Mouse (Mus musculus) liver, postnatal 0 days (tissue): ENCODE data around the gene Ttc36. TPM values are rescaled to one million over a fixed set of nuclear protein-coding genes. Genes with fewer than 3 reads are reported as not detected.

ENCODE experiments used
- ATAC-seq: fragments of 200-750 bp; cut with Nextera tagmentation; 2 replicates; pipeline ENCODE4 v1.8.0; 2017; ENCODE audit warnings: mild to moderate bottlenecking, moderate library complexity
- DNase-seq: peaks from one replicate; pipeline ENCODE4 v3.0.0-alpha.2; 2016
- H3K27ac ChIP-seq: fragments of 300-500 bp; sonication (generic); 2 replicates; pipeline ENCODE4 v1.5.1; 2014; ENCODE audit warnings: antibody characterized with exemption, moderate library complexity, mild to moderate bottlenecking, low read depth
- H3K27me3 ChIP-seq: fragments of 300-500 bp; sonication (generic); 2 replicates; pipeline ENCODE4 v1.6.1; 2014; ENCODE audit warnings: low read length, control low read depth, mixed read lengths; ENCODE audit not compliant: insufficient read depth
- H3K36me3 ChIP-seq: fragments of 300-500 bp; sonication (generic); replicated peaks from 2 replicates; pipeline ENCODE4 v1.6.1; 2014; ENCODE audit warnings: mild to moderate bottlenecking, control low read depth, low read length, moderate library complexity, mixed read lengths; ENCODE audit not compliant: insufficient read depth
- H3K4me1 ChIP-seq: fragments of 300-500 bp; sonication (generic); 2 replicates; pipeline ENCODE4 v1.6.1; 2014; ENCODE audit warnings: antibody characterized with exemption, mild to moderate bottlenecking, control low read depth; ENCODE audit not compliant: insufficient read depth
- H3K4me2 ChIP-seq: fragments of 300-500 bp; sonication (generic); 2 replicates; pipeline ENCODE4 v1.6.1; 2014; ENCODE audit warnings: low read depth, mild to moderate bottlenecking, low read length, moderate library complexity, mixed read lengths
- H3K4me3 ChIP-seq: fragments of 300-500 bp; sonication (generic); 2 replicates; pipeline ENCODE4 v1.5.1; 2014; ENCODE audit warnings: low read depth, low read length
- H3K9ac ChIP-seq: fragments of 300-500 bp; sonication (generic); replicated peaks from 2 replicates; pipeline ENCODE4 v1.6.1; 2014; ENCODE audit warnings: mild to moderate bottlenecking, moderate library complexity
- H3K9me3 ChIP-seq: fragments of 300-500 bp; sonication (generic); 2 replicates; pipeline ENCODE4 v1.6.1; 2016; ENCODE audit warnings: mild to moderate bottlenecking, control low read depth, low read length, mixed read lengths
- CTCF ChIP-seq: sonication (generic); IDR thresholded peaks from 2 replicates; pipeline ENCODE4 v1.5.1; 2016; ENCODE audit warnings: antibody characterized with exemption, low read depth
- EP300 ChIP-seq: IDR thresholded peaks from 2 replicates; pipeline ENCODE4 v1.6.1; 2016; ENCODE audit warnings: antibody characterized with exemption, low read depth, mild to moderate bottlenecking
- WGBS: fragments of 180-500 bp; shearing (Covaris S2); extraction: QIAGEN DNeasy Blood & Tissue Kit; methylation state at CpG from one replicate; pipeline ENCODE4 v1.1.7; 2014; ENCODE audit not compliant: insufficient replicate concordance; 5-methylcytosine and 5-hydroxymethylcytosine counted together
- polyA plus RNA-seq: library from polyadenylated mRNA; unstranded; fragments of >200 nt; fragmentation: Nextera tagmentation; extraction: Ambion mirVana; gene quantifications from 2 replicates; pipeline ENCODE4 v1.2.1, GENCODE M21; 2015

Gene Ttc36
- polyA plus RNA-seq, 1 experiment from 2014 or later = 588 TPM

- H3K4me2 ChIP-seq = peak within 1 kb of the TSS; percentile 79
- H3K27ac ChIP-seq = peak within 1 kb of the TSS; percentile 98
- peak within 1 kb of the TSS; percentile 98 for H3K9ac ChIP-seq
- no peaks in the 10 kb centered on the region for H3K9me3 ChIP-seq
- peak within 1 kb of the TSS; percentile 98 for H3K4me3 ChIP-seq
- no peaks in the 10 kb centered on the region for H3K27me3 ChIP-seq
- no peaks in the 10 kb centered on the region for H3K36me3 ChIP-seq
- ATAC-seq = peak; percentile 92
- H3K4me1 ChIP-seq = peaks cover 24% of the 10 kb centered on the region
- peak; percentile 94 for DNase-seq
- TF ChIP-seq CTCF (no peak; the same call in 1 of the 2 replicates), EP300 (no peak)
- WGBS = 1% methylated on average over 79 of the region's 82 CpGs
Measured at GRCm38 (mm10) chr9:44767101-44768028, 35.5 kb downstream of the Ttc36 start, which contains the start of the genes Arcn1 and Ift46. TSS of gene Arcn1 (minus strand) at chr9:44767845. TSS of gene Ift46 (plus strand) at chr9:44767908.

GRCm38 (mm10) chr9:44760873-44761272 is 42.0 kb downstream of the Ttc36 start:
- WGBS = 46% methylated on average over 2 of the region's 2 CpGs
- H3K9me3 ChIP-seq = no peaks in the 10 kb centered on the region
- no peak overlapping the region for H3K4me3 ChIP-seq
- H3K4me2 ChIP-seq = no peak overlapping the region
- TF ChIP-seq EP300 (no peak), CTCF (no peak)
- H3K27ac ChIP-seq = no peak overlapping the region
- ATAC-seq (no peak), DNase-seq (no peak)
- H3K9ac ChIP-seq = no peak overlapping the region
- peaks cover 31% of the 10 kb centered on the region for H3K36me3 ChIP-seq
- no peaks in the 10 kb centered on the region for H3K27me3 ChIP-seq
- H3K4me1 ChIP-seq = peaks cover 23% of the 10 kb centered on the region

Other genes starting within 250 kb of the Ttc36 start
- 0.32 and 0.55 TPM in 2 replicates for gene Cxcr5, start 241.2 kb downstream of the Ttc36 start, polyA plus RNA-seq
- 5.3 and 6.3 TPM in 2 replicates for gene Ddx6, start 198.2 kb downstream of the Ttc36 start, polyA plus RNA-seq
- gene Treh, start 129.8 kb downstream of the Ttc36 start, polyA plus RNA-seq = 0.94 and 1.4 TPM in 2 replicates
- gene Phldb1, start 67.9 kb downstream of the Ttc36 start, polyA plus RNA-seq = 1.5 and 2.2 TPM in 2 replicates
- 53.5 and 58.4 TPM in 2 replicates for gene Arcn1, start 35.2 kb downstream of the Ttc36 start, polyA plus RNA-seq
- gene Ift46, start 35.2 kb downstream of the Ttc36 start, polyA plus RNA-seq = 23.6 and 24.5 TPM in 2 replicates
- gene Tmem25, start 3.8 kb downstream of the Ttc36 start, polyA plus RNA-seq = 5.6 and 6.0 TPM in 2 replicates
- gene Kmt2a, start 78.2 kb upstream of the Ttc36 start, polyA plus RNA-seq = 1.8 and 2.2 TPM in 2 replicates
- 764 and 787 TPM in 2 replicates for gene Atp5l, start 117.7 kb upstream of the Ttc36 start, polyA plus RNA-seq
- 7.5 and 7.9 TPM in 2 replicates for gene Ube4a, start 162.5 kb upstream of the Ttc36 start, polyA plus RNA-seq
- gene Cd3g, start 177.4 kb upstream of the Ttc36 start, polyA plus RNA-seq = 1.8 and 2.2 TPM in 2 replicates
- 0.17 and 0.46 TPM in 2 replicates for gene Cd3d, start 178.7 kb upstream of the Ttc36 start, polyA plus RNA-seq
- gene Cd3e, start 206.6 kb upstream of the Ttc36 start, polyA plus RNA-seq = not detected in 2 replicates
- gene Mpzl2, start 236.7 kb upstream of the Ttc36 start, polyA plus RNA-seq = 13.7 and 15.7 TPM in 2 replicates